Mouse (Mus musculus): Measurements from ENCODE around the gene Zfp64. TPM values are rescaled to one million over a fixed set of nuclear protein-coding genes. Genes with fewer than 3 reads are reported as not detected.

The Zfp64 gene
- total RNA-seq, 4 experiments from 2014 or later = 14.5 to 20.1 (median 16.6) TPM

- no peak for DNase-seq (ENCODE audit: low spot score in 2 of 2)
These were observed 1.0 kb downstream of the Zfp64 start for GRCm38 (mm10) chr2:168954376-168954775.

GRCm38 (mm10) chr2:168948506-168948905 lies 6.9 kb downstream of the Zfp64 start:
- DNase-seq (ENCODE audit: low spot score in 2 of 2) = no peak

- DNase-seq (ENCODE audit: low spot score in 2 of 2) = no peak
These were observed 7.7 kb downstream of the Zfp64 start for GRCm38 (mm10) chr2:168947663-168948062.

GRCm38 (mm10) chr2:168944011-168944410 lies 11.4 kb downstream of the Zfp64 start:
- no peak for DNase-seq (ENCODE audit: low spot score in 2 of 2)

- DNase-seq (ENCODE audit: low spot score in 2 of 2) = no peak
These were observed 15.4 kb downstream of the Zfp64 start for GRCm38 (mm10) chr2:168939941-168940340.

GRCm38 (mm10) chr2:168939261-168939933 lies 16.0 kb downstream of the Zfp64 start:
- no peak for DNase-seq (ENCODE audit: low spot score in 2 of 2)

GRCm38 (mm10) chr2:168936896-168937295 lies 18.5 kb downstream of the Zfp64 start:
- DNase-seq (ENCODE audit: low spot score in 2 of 2) = no peak

- no peak for DNase-seq (ENCODE audit: low spot score in 2 of 2)
These were observed 20.2 kb downstream of the Zfp64 start for GRCm38 (mm10) chr2:168935165-168935564.

GRCm38 (mm10) chr2:168931686-168932085 lies 23.7 kb downstream of the Zfp64 start:
- DNase-seq (ENCODE audit: low spot score in 2 of 2) = no peak

GRCm38 (mm10) chr2:168929691-168930090 lies 25.7 kb downstream of the Zfp64 start:
- peak; percentile 51 to 78 for DNase-seq (ENCODE audit: low spot score in 2 of 2)

- DNase-seq (ENCODE audit: low spot score in 2 of 2) = no peak
These were observed 28.0 kb downstream of the Zfp64 start for GRCm38 (mm10) chr2:168927401-168927800.

- peak; percentile 77 to 82 for DNase-seq (ENCODE audit: low spot score in 2 of 2)
These were observed 29.1 kb downstream of the Zfp64 start for GRCm38 (mm10) chr2:168926257-168926810.

GRCm38 (mm10) chr2:168923706-168924105 lies 31.7 kb downstream of the Zfp64 start:
- DNase-seq (ENCODE audit: low spot score in 2 of 2) = peak in 1 of 2 experiments; percentile 43

GRCm38 (mm10) chr2:168922466-168922865 lies 32.9 kb downstream of the Zfp64 start:
- DNase-seq (ENCODE audit: low spot score in 2 of 2) = no peak

- DNase-seq (ENCODE audit: low spot score in 2 of 2) = no peak
These were observed 35.4 kb downstream of the Zfp64 start for GRCm38 (mm10) chr2:168920007-168920406.

GRCm38 (mm10) chr2:168912901-168913721 lies 42.3 kb downstream of the Zfp64 start:
- DNase-seq (ENCODE audit: low spot score in 2 of 2) = no peak

GRCm38 (mm10) chr2:168912051-168912891 lies 43.1 kb downstream of the Zfp64 start:
- no peak for DNase-seq (ENCODE audit: low spot score in 2 of 2)

GRCm38 (mm10) chr2:168911527-168911926 lies 43.9 kb downstream of the Zfp64 start:
- no peak for DNase-seq (ENCODE audit: low spot score in 2 of 2)

GRCm38 (mm10) chr2:168906022-168906421 lies 49.4 kb downstream of the Zfp64 start:
- DNase-seq (ENCODE audit: low spot score in 2 of 2) = no peak

GRCm38 (mm10) chr2:168904846-168905245 lies 50.5 kb downstream of the Zfp64 start:
- no peak for DNase-seq (ENCODE audit: low spot score in 2 of 2)

- DNase-seq (ENCODE audit: low spot score in 2 of 2) = no peak
These were observed 51.2 kb downstream of the Zfp64 start for GRCm38 (mm10) chr2:168904188-168904587.

Measured in layer of hippocampus, adult 8-10 months (tissue).